In genomic region chr14:120523296-120523695, GRCm38 (mm10) we compare ENCODE assay signal across 27 mouse cellular contexts. TPM values are rescaled to one million over a fixed set of nuclear protein-coding genes. Genes with fewer than 3 reads are reported as not detected.
A peak's percentile ranks its signal among the peaks of the same experiment; 100 is the strongest.
DNase-seq lines count a peak whose midpoint lies in the region; ATAC-seq lines count a peak whose summit lies in the region.
"Had no signal": no experiment of that assay in that cellular context is flagged by ENCODE, and none has a peak within 500 bp of the region (broad histone marks: within the 10 kb centered on the region; RNA-seq: fewer than 3 reads in every experiment).

No protein-coding gene starts in this region.

- no peak for ATAC-seq in forebrain, embryonic 11.5 days (replicated peaks; ENCODE audit: low FRiP score)
- ATAC-seq in forebrain, embryonic 13.5 days, result no peak
- ATAC-seq: CD4-positive, CD25-positive, alpha-beta regulatory T cell, adult 4 months; forebrain, embryonic 15.5 days; forebrain, postnatal 0 days had no signal

- no peaks in the 10 kb centered on the region for H3K9me3 ChIP-seq in forebrain, embryonic 11.5 days (ENCODE audit: control insufficient read depth, low read length)
- no peaks in the 10 kb centered on the region for H3K9me3 ChIP-seq in forebrain, embryonic 13.5 days (replicated peaks)
- no peaks in the 10 kb centered on the region for H3K9me3 ChIP-seq in heart, embryonic 10.5 days
- H3K9me3 ChIP-seq: embryonic facial prominence, embryonic 13.5 days; embryonic facial prominence, embryonic 15.5 days; forebrain, embryonic 12.5 days; forebrain, embryonic 15.5 days had no signal

- H3K4me3 ChIP-seq in forebrain, embryonic 11.5 days (ENCODE audit: low read depth, low read length), result no peak overlapping the region
- no peak overlapping the region for H3K4me3 ChIP-seq in forebrain, embryonic 13.5 days
- H3K4me3 ChIP-seq in heart, embryonic 10.5 days, result no peak overlapping the region
- H3K4me3 ChIP-seq: embryonic facial prominence, embryonic 13.5 days; embryonic facial prominence, embryonic 15.5 days; erythroblast, embryonic 14.5 days; forebrain, embryonic 12.5 days; forebrain, embryonic 15.5 days had no signal

- H3K4me2 ChIP-seq in forebrain, embryonic 11.5 days (ENCODE audit: low read depth, low read length, severe bottlenecking), result no peak overlapping the region
- H3K4me2 ChIP-seq in forebrain, embryonic 13.5 days, result no peak overlapping the region
- H3K4me2 ChIP-seq: embryonic facial prominence, embryonic 13.5 days; embryonic facial prominence, embryonic 15.5 days; forebrain, embryonic 12.5 days; forebrain, embryonic 15.5 days had no signal

- no peaks in the 10 kb centered on the region for H3K27me3 ChIP-seq in forebrain, embryonic 11.5 days (ENCODE audit: control insufficient read depth, insufficient read depth, low read length)
- H3K27me3 ChIP-seq in forebrain, embryonic 13.5 days, result no peaks in the 10 kb centered on the region
- H3K27me3 ChIP-seq in heart, embryonic 10.5 days (ENCODE audit: insufficient read depth, poor library complexity, severe bottlenecking), result no peaks in the 10 kb centered on the region
- H3K27me3 ChIP-seq: CH12.LX; embryonic facial prominence, embryonic 13.5 days; embryonic facial prominence, embryonic 15.5 days; forebrain, embryonic 12.5 days; forebrain, embryonic 15.5 days had no signal

- peak; percentile 11 for DNase-seq in forebrain, embryonic 11.5 days (ENCODE audit: low spot score)
- DNase-seq in heart, embryonic 10.5 days (ENCODE audit: low spot score), result peak; percentile 19
- no peak for DNase-seq in heart, postnatal 10 days
- DNase-seq in gonadal fat pad, adult 2 months (ENCODE audit: low read depth), result peak; percentile 91
- no peak for DNase-seq in layer of hippocampus, postnatal 10 days (ENCODE audit: low spot score in 2 of 2)
- no peak for DNase-seq in left cerebral cortex, adult 11 months (ENCODE audit: low spot score)
- DNase-seq: adrenal gland, adult 2 months; adrenal gland, postnatal 10 days; adrenal gland, postnatal 25 days; B cell, adult 2 months; cerebellum, adult 11 months; cerebellum, adult 18-20 months; cerebellum, adult 8-10 months; cerebellum, adult 9-11 months; cerebellum, postnatal 14 days; cerebellum, postnatal 36 days; embryo, embryonic 11 days; forebrain, postnatal 0 days had no signal

- intact Hi-C loops in heart, postnatal 10 days (cut with DNase I), result no loop called here

- no peaks in the 10 kb centered on the region for H3K36me3 ChIP-seq in forebrain, embryonic 11.5 days (ENCODE audit: control insufficient read depth, insufficient read depth, low read length)
- H3K36me3 ChIP-seq in forebrain, embryonic 13.5 days (ENCODE audit: poor library complexity, severe bottlenecking), result no peaks in the 10 kb centered on the region
- H3K36me3 ChIP-seq in heart, embryonic 10.5 days, result no peaks in the 10 kb centered on the region
- H3K36me3 ChIP-seq: embryonic facial prominence, embryonic 13.5 days; embryonic facial prominence, embryonic 15.5 days; forebrain, embryonic 12.5 days; forebrain, embryonic 15.5 days; G1E had no signal

- 89% methylated on average over 5 of the region's 5 CpGs for WGBS in forebrain, embryonic 11.5 days
- WGBS in forebrain, embryonic 13.5 days, result 91% methylated on average over 5 of the region's 5 CpGs
- WGBS in heart, embryonic 10.5 days, result 91% methylated on average over 5 of the region's 5 CpGs

- no peak overlapping the region for H3K27ac ChIP-seq in forebrain, embryonic 11.5 days (ENCODE audit: low read depth, low read length)
- H3K27ac ChIP-seq in forebrain, embryonic 13.5 days, result no peak overlapping the region
- no peak overlapping the region for H3K27ac ChIP-seq in heart, embryonic 10.5 days
- H3K27ac ChIP-seq: embryonic facial prominence, embryonic 13.5 days; embryonic facial prominence, embryonic 15.5 days; forebrain, embryonic 12.5 days; forebrain, embryonic 15.5 days had no signal

- no peak overlapping the region for H3K9ac ChIP-seq in forebrain, embryonic 11.5 days (ENCODE audit: low read length)
- no peak overlapping the region for H3K9ac ChIP-seq in forebrain, embryonic 13.5 days
- H3K9ac ChIP-seq: embryonic facial prominence, embryonic 13.5 days; embryonic facial prominence, embryonic 15.5 days; forebrain, embryonic 12.5 days; forebrain, embryonic 15.5 days; forebrain, postnatal 0 days had no signal

- H3K4me1 ChIP-seq in forebrain, embryonic 11.5 days (replicated peaks; ENCODE audit: control insufficient read depth, insufficient read depth, low read length), result no peaks in the 10 kb centered on the region
- H3K4me1 ChIP-seq in forebrain, embryonic 13.5 days, result no peaks in the 10 kb centered on the region
- no peaks in the 10 kb centered on the region for H3K4me1 ChIP-seq in heart, embryonic 10.5 days
- H3K4me1 ChIP-seq: embryonic facial prominence, embryonic 13.5 days; embryonic facial prominence, embryonic 15.5 days; forebrain, embryonic 12.5 days; forebrain, embryonic 15.5 days had no signal

RNA-seq across cellular contexts. Expression of gene Rap2a, which starts 45.1 kb away (rescaled TPM):
- polyA plus RNA-seq in forebrain, embryonic 11.5 days (2014; fragmentation: Nextera tagmentation; extraction: Ambion mirVana), result 21.7 and 23.8 TPM in 2 replicates
- polyA plus RNA-seq in forebrain, embryonic 13.5 days (2015; fragmentation: Nextera tagmentation; extraction: Ambion mirVana), result 8.6 and 9.7 TPM in 2 replicates
- polyA plus RNA-seq in heart, embryonic 10.5 days (2016; fragmentation: Nextera tagmentation; extraction: Ambion mirVana), result 11.7 and 12.9 TPM in 2 replicates
- total RNA-seq in heart, postnatal 10 days (2021), result 10 to 100 TPM; 20.2 to 24.0 TPM
- 11.8 and 14.2 TPM in 2 replicates for polyA plus RNA-seq in gonadal fat pad, adult 2 months (2012; rRNA removed)
- 10 to 100 TPM; 79.1 to 87.2 TPM for total RNA-seq in layer of hippocampus, postnatal 10 days (2021)

Comparison
In these comparisons a context has a peak if more than half of its experiments do, and no peak if none do; other contexts are left out.
1. DNase-seq: peak in forebrain, embryonic 11.5 days (single experiment), heart, embryonic 10.5 days (single experiment) and gonadal fat pad, adult 2 months (single experiment); none in heart, postnatal 10 days (0 of 2), layer of hippocampus, postnatal 10 days (0 of 2) and left cerebral cortex, adult 11 months (single experiment).